Mouse (Mus musculus) lung, adult 2 months (tissue): ENCODE data around the gene Axl.

Experiments used
- CTCF ChIP-seq: fragments of 200-500 bp; IDR thresholded peaks from 2 replicates; pipeline ENCODE4 v1.5.1; 2011; ENCODE audit warnings: mild to moderate bottlenecking, low read length, control low read depth; ENCODE audit not compliant: insufficient read depth
- POLR2A ChIP-seq: fragments of 200-500 bp; IDR thresholded peaks from 2 replicates; pipeline ENCODE4 v1.6.1; 2011; ENCODE audit warnings: low read depth, mild to moderate bottlenecking, control low read depth, low read length, borderline replicate concordance; ENCODE audit errors: extremely low read depth

GRCm38 (mm10) chr7:25763678-25764077 is 24.8 kb downstream of the Axl start:
- TF ChIP-seq CTCF (no peak), POLR2A (no peak)
